Mouse (Mus musculus) intestine, postnatal 0 days (tissue): ENCODE measurements around the gene Usp43. TPM values are rescaled to one million over a fixed set of nuclear protein-coding genes. Genes with fewer than 3 reads are reported as not detected.
A peak's percentile ranks its signal among the peaks of the same experiment; 100 is the strongest.

Source experiments
- ATAC-seq: fragments of 200-750 bp; cut with Nextera tagmentation; 2 replicates; pipeline ENCODE4 v1.8.0; 2017; ENCODE audit warnings: mild to moderate bottlenecking, moderate TSS enrichment, moderate library complexity
- H3K27ac ChIP-seq: fragments of 300-500 bp; sonication (generic); 2 replicates; pipeline ENCODE4 v1.5.1; 2014; ENCODE audit warnings: mild to moderate bottlenecking, low read depth, low read length, moderate library complexity
- H3K27me3 ChIP-seq: fragments of 300-500 bp; sonication (generic); replicated peaks from 2 replicates; pipeline ENCODE4 v1.6.1; 2014; ENCODE audit warnings: low read length, mixed read lengths; ENCODE audit not compliant: control insufficient read depth, insufficient read depth
- H3K36me3 ChIP-seq: fragments of 300-500 bp; sonication (generic); 2 replicates; pipeline ENCODE4 v1.6.1; 2014; ENCODE audit warnings: mild to moderate bottlenecking, moderate library complexity; ENCODE audit not compliant: control insufficient read depth, insufficient read depth
- H3K4me1 ChIP-seq: fragments of 300-500 bp; sonication (generic); replicated peaks from 2 replicates; pipeline ENCODE4 v1.6.1; 2014; ENCODE audit warnings: antibody characterized with exemption, low read length, mixed read lengths; ENCODE audit not compliant: control insufficient read depth, insufficient read depth
- H3K4me2 ChIP-seq: fragments of 300-500 bp; sonication (generic); replicated peaks from 2 replicates; pipeline ENCODE4 v1.6.1; 2014; ENCODE audit warnings: low read depth, mild to moderate bottlenecking, moderate library complexity
- H3K4me3 ChIP-seq: fragments of 300-500 bp; sonication (generic); 2 replicates; pipeline ENCODE4 v1.5.1; 2014; ENCODE audit warnings: low read depth, low read length
- H3K9ac ChIP-seq: fragments of 300-500 bp; sonication (generic); 2 replicates; pipeline ENCODE4 v1.6.1; 2014; ENCODE audit warnings: mild to moderate bottlenecking, low read depth, low read length
- H3K9me3 ChIP-seq: fragments of 300-500 bp; sonication (generic); 2 replicates; pipeline ENCODE4 v1.6.1; 2016; ENCODE audit warnings: mixed run types; ENCODE audit not compliant: control insufficient read depth
- CTCF ChIP-seq: sonication (generic); IDR thresholded peaks from 2 replicates; pipeline ENCODE4 v1.5.1; 2016; ENCODE audit warnings: low read depth, mild to moderate bottlenecking, control low read depth, antibody characterized with exemption, moderate library complexity
- WGBS: fragments of 180-500 bp; shearing (Covaris S2); extraction: QIAGEN DNeasy Blood & Tissue Kit; methylation state at CpG from one replicate; pipeline ENCODE4 v1.1.7; 2014; 5-methylcytosine and 5-hydroxymethylcytosine counted together
- polyA plus RNA-seq: library from polyadenylated mRNA; unstranded; fragments of >200 nt; fragmentation: Nextera tagmentation; extraction: Ambion mirVana; gene quantifications from 2 replicates; pipeline ENCODE4 v1.2.1, GENCODE M21; 2015

Usp43 gene
- polyA plus RNA-seq, 1 experiment from 2014 or later, result 4.0 TPM

DNA sequence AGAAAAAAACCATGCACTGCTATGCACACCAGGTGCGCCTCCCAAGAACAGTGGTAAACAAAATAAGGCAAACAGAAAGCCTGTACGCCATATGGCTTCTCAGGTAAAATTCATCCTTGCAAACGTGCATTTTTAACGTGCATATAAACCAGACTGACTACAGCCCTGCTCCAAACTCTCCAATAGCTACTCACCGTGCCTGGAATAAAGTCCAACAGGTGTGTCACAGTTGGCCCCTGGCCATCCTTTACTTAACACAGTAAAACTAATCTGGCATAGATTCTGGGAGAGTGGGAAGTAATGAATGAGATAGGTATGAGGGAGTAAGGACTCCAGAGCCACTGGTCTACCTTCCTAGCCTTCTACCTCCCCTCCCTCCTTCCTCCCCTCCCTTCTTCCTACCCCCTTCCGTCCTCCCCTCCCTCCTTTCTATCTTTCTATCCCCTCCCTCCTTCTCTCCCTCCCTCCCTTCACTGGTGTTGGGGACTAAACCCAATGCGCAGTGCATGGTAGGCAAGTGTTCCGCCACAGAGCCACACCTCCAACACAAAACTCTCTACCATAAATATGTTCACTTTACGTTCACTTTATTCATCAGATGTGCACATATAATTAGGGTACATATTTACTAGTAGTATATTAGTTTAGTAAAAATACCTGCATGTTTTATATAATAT lies 56.3 kb downstream of the Usp43 start:
- WGBS, result 62% methylated on average over 9 of the region's 9 CpGs
- Histone ChIP-seq H3K9ac (no peak overlapping the region), H3K9me3 (no peaks in the 10 kb centered on the region), H3K4me1 (peaks cover 11% of the 10 kb centered on the region; the same call in 1 of the 2 replicates), H3K27ac (peak overlapping the region; percentile 54; the same call in 1 of the 2 replicates), H3K36me3 (no peaks in the 10 kb centered on the region), H3K4me2 (peak overlapping the region; percentile 18; the same call in 1 of the 2 replicates), H3K4me3 (no peak overlapping the region), H3K27me3 (no peaks in the 10 kb centered on the region)
- no peak for TF ChIP-seq CTCF
- peak; percentile 89 for ATAC-seq

DNA sequence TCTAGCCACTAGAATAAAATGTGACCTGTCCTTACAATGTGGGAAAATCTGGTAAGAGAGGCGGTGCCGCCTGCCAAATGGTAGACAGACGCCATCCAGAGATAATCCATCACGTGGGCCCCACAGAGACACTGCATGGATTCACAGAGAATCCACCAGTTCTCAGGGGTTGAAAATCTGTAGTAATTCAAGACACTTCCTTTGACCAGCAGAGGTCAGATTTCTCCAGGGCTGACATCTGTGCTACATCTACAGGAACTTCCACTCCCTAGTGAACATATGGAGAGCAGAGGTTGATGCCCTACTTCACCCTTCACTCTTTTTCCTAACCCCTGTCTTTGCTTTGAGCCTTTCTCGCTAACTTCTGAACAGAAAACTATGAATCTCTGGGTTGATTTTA lies 56.9 kb downstream of the Usp43 start:
- peak; percentile 60 for ATAC-seq
- 59% methylated on average over 5 of the region's 5 CpGs for WGBS
- Histone ChIP-seq H3K27me3 (no peaks in the 10 kb centered on the region), H3K4me1 (peaks cover 14% of the 10 kb centered on the region; the same call in 1 of the 2 replicates), H3K9ac (no peak overlapping the region), H3K4me3 (no peak overlapping the region), H3K27ac (peak overlapping the region; percentile 54; the same call in 1 of the 2 replicates), H3K36me3 (no peaks in the 10 kb centered on the region), H3K4me2 (peak overlapping the region; percentile 18; the same call in 1 of the 2 replicates), H3K9me3 (no peaks in the 10 kb centered on the region)
- TF ChIP-seq CTCF, result peak; percentile 74

DNA sequence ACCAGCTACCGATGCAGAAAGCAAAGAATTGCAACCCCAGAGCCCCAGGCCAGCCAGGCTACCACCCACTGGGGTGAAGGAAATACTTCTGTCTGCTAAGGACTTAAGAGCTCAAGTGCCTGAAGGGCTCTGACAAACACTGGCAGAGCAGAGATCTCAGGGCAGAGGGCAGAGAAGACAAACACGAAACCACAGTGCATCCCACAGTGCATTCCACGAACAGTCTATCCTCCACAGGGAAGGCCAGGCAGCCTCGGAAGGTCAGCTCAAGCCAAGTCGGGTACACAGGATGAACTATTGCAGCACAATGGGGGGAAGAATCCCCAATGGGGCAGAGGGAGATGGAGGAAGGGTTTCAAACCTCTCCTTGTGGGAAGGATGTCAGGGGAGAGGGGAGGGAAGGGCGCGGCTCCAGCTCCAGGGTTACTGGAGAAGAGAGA lies 60.5 kb downstream of the Usp43 start:
- ATAC-seq, result no peak
- TF ChIP-seq CTCF, result no peak
- no peaks in the 10 kb centered on the region for H3K27me3 ChIP-seq
- H3K4me2 ChIP-seq, result peak overlapping the region; percentile 45; the same call in 1 of the 2 replicates
- no peaks in the 10 kb centered on the region for H3K9me3 ChIP-seq
- no peak overlapping the region for H3K4me3 ChIP-seq
- 13% methylated on average over 7 of the region's 7 CpGs for WGBS
- H3K4me1 ChIP-seq, result peaks cover 14% of the 10 kb centered on the region; the same call in 1 of the 2 replicates
- peak overlapping the region; percentile 52 for H3K27ac ChIP-seq
- 0 out of 2 replicates have a peak, but pooled peaks cover 3% of the 10 kb centered on the region for H3K36me3 ChIP-seq
- H3K9ac ChIP-seq, result no peak overlapping the region

GRCm38 (mm10) chr11:67860743-67861398 lies 61.1 kb downstream of the Usp43 start:
- H3K4me3 ChIP-seq, result no peak overlapping the region
- no peaks in the 10 kb centered on the region for H3K27me3 ChIP-seq
- H3K9ac ChIP-seq, result no peak overlapping the region
- H3K36me3 ChIP-seq, result peaks cover 7% of the 10 kb centered on the region; the same call in 1 of the 2 replicates
- H3K4me1 ChIP-seq, result peaks cover 14% of the 10 kb centered on the region; the same call in 1 of the 2 replicates
- 35% methylated on average over 7 of the region's 7 CpGs for WGBS
- peak overlapping the region; percentile 45 for H3K4me2 ChIP-seq
- no peaks in the 10 kb centered on the region for H3K9me3 ChIP-seq
- peak overlapping the region; percentile 52 for H3K27ac ChIP-seq
- TF ChIP-seq CTCF, result no peak
- ATAC-seq, result peak; percentile 87

DNA sequence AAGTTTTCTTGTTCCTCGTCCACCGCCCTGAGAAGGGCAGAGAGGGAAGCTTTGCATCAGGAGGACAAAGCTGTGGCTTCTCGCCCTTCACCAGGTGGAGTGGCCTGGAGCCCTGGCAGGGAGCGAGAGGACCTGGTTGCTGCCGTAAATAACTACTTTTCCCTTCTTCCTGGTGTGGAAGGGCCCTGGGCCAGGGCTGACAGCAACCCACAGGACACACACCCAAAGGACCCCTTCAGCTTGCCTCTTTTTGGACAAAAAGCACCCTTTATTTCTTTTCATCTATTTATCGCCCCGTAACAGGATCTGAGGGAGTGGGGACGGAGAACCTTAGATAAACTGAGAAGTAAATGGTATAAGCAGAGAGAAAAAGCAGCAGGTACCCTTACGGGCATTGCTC lies 63.4 kb downstream of the Usp43 start:
- peaks cover 9% of the 10 kb centered on the region; the same call in 1 of the 2 replicates for H3K4me1 ChIP-seq
- no peak overlapping the region for H3K9ac ChIP-seq
- H3K9me3 ChIP-seq, result no peaks in the 10 kb centered on the region
- no peak for TF ChIP-seq CTCF
- 88% methylated on average over 9 of the region's 9 CpGs for WGBS
- no peak for ATAC-seq
- no peak overlapping the region for H3K27ac ChIP-seq
- H3K27me3 ChIP-seq, result no peaks in the 10 kb centered on the region
- no peak overlapping the region for H3K4me2 ChIP-seq
- H3K4me3 ChIP-seq, result no peak overlapping the region
- peaks cover 13% of the 10 kb centered on the region for H3K36me3 ChIP-seq

DNA sequence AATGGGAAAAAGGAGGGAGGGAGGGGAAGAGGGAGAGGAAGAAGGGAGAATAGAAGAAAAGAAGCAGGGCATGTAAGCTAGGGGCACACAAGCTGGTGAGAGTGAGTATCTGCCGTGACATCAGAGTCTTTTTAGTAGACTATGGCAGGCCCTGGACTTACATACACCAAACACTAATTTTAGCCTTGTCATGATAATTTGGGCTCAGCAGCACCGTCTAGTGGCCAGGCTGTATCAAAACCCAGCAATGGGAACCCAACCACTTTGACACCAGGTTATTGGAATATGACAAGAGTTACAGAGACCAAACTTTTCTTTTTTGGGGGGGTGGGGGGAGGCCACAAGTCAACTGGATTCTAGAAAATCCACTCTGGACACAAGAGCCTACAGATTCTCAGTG lies 66.9 kb downstream of the Usp43 start:
- Histone ChIP-seq H3K9me3 (no peaks in the 10 kb centered on the region), H3K4me1 (no peaks in the 10 kb centered on the region), H3K9ac (no peak overlapping the region), H3K27me3 (no peaks in the 10 kb centered on the region), H3K4me2 (no peak overlapping the region), H3K36me3 (peaks cover 13% of the 10 kb centered on the region), H3K4me3 (no peak overlapping the region), H3K27ac (no peak overlapping the region)
- no peak for ATAC-seq
- TF ChIP-seq CTCF, result peak; percentile 78
- 49% methylated on average over 2 of the region's 2 CpGs for WGBS
